In the genomic region with DNA sequence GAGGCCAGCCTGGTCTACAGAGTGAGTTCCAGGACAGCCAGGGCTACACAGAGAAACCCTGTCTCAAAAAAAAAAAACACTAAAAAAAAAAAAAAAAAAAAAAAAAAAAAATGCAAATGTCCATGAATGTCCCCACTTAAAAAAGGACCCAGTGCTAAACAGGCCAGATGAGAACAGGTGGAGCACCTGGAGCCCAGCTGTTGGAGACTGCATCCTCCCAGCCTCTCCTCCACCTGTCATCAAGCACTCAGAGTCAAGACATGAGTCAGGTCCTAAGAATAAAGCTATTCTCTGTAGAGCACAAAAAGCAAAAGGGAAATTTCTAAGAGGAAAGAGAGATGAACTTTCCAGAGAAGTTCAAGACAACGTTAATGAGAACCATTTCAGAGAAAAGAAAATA, we compare ENCODE assay signal across 2 mouse cellular contexts.
TF ChIP-seq lines count a peak whose summit lies in the region.

No protein-coding gene starts in this region.

TF ChIP-seq in CH12.LX, 34 proteins besides CTCF, POLR2A, EP300 and RAD21 (continued from another document):
- TF ChIP-seq TBP (conservative IDR thresholded peaks at IDR 0.05; ENCODE audit: low read depth, low read length) (no peak), MEF2A (IDR thresholded peaks at IDR 0.05; ENCODE audit: borderline replicate concordance, low read depth, low read length) (peak; percentile 83; the same call in 1 of the 2 replicates), ETS1 (conservative IDR thresholded peaks at IDR 0.05; ENCODE audit: low read depth, low read length) (peak; percentile 87), USF1 (IDR thresholded peaks at IDR 0.05; ENCODE audit: low read depth, low read length) (no peak), ZC3H11A (IDR thresholded peaks at IDR 0.05; ENCODE audit: low read depth, low read length) (no peak), ZNF384 (IDR thresholded peaks at IDR 0.05; ENCODE audit: low read depth, low read length) (peak; percentile 94), TCF12 (IDR thresholded peaks at IDR 0.05; ENCODE audit: low read depth, low read length) (peak; percentile 87), BHLHE40 (IDR thresholded peaks at IDR 0.05; ENCODE audit: low read depth, low read length) (no peak)

TF ChIP-seq in myocyte, 11 proteins besides CTCF, POLR2A, EP300 and RAD21 (continued from another document):
- TF ChIP-seq MYOD1 (IDR thresholded peaks at IDR 0.05; ENCODE audit: control insufficient read depth in 1 of 3, insufficient read length in 2 of 3, low read depth in 2 of 3) (peak; percentile 53 to 87 (median 54)), CEBPB (IDR thresholded peaks at IDR 0.05; ENCODE audit: insufficient read depth, poor library complexity, severe bottlenecking) (no peak), TCF12 (IDR thresholded peaks at IDR 0.05; ENCODE audit: insufficient read depth, poor library complexity, severe bottlenecking) (peak; percentile 66), MYOG (IDR thresholded peaks at IDR 0.05; ENCODE audit: control insufficient read depth in 1 of 3, insufficient read depth in 1 of 3, insufficient read length in 2 of 3, low read depth in 2 of 3) (peak in 2 of 3 experiments; percentile 71 to 77), POLR2AphosphoS2 (IDR thresholded peaks at IDR 0.05; ENCODE audit: insufficient read length, low read depth) (no peak)
